Mouse (Mus musculus) c-Kit-positive CD71-negative TER-119-negative erythroid progenitor cells, embryonic 14.5 days (primary cell): ENCODE results near the gene Eps8.
"Not testable (repeated sequence)": the region's sequence is repeated elsewhere in the genome, so short reads cannot be mapped to it uniquely, and the experiment has no call there.

ENCODE experiments used
- DNase-seq: peaks from one replicate; pipeline ENCODE4 v3.0.0-alpha.2; 2013; ENCODE audit warnings: low read depth

The Eps8 gene

GRCm38 (mm10) chr6:137512753-137513152, 141.9 kb downstream of the Eps8 start:
- no peak for DNase-seq

DNA sequence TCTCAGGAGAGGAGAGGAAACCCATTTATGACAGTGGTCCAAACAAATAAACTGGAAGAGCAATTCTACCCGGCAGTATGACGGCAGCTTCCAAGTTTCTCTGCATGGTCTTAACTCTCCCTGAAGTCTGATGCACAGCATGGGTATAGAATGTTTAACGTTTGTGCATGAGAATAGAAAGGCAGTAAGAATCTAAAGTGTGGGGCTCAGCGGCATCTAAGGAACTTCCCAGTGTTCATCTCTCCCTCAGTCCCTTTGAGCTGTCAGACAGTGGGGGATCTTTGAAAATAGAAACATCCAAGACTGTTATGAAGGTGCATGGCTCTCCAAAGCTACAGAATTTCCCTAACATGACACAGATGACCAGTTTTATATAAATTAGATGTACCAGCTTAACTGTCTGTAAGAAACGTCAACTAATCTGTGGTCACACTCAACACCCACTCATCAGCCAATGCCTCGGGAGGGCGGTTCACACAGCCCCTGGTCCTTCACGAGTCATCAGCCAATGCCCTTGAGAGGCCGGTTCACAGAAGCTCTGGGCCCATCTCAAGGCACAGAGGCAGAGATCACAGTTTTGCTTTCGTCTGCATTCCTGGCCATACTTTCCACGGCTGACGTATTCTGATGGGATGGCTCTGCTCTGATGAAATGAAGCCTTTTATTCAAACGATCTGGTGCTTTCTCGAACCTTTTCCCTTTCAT, 145.2 kb downstream of the Eps8 start:
- DNase-seq: no peak

DNA sequence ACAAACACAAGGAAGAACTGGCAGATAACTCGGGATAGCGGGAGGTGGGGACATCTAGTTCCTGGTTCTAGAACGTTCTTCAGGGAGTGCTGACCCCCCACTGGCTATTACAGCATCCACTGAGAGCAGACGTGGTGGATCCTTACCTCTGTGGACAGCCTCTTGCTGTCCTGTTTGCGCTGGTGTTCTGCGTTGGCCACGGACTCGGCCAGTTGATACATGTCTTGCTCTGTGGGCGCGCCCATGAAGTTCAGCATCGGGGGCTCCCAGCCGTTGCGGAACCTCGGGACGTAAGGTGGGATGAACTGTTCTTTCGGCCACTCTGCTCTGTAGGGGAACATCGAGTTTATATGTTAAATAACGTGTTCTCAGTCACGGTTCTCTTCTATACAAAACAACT, 145.7 kb downstream of the Eps8 start:
- no peak for DNase-seq

- no peak for DNase-seq
Observed at GRCm38 (mm10) chr6:137506563-137506962, 148.1 kb downstream of the Eps8 start.

DNA sequence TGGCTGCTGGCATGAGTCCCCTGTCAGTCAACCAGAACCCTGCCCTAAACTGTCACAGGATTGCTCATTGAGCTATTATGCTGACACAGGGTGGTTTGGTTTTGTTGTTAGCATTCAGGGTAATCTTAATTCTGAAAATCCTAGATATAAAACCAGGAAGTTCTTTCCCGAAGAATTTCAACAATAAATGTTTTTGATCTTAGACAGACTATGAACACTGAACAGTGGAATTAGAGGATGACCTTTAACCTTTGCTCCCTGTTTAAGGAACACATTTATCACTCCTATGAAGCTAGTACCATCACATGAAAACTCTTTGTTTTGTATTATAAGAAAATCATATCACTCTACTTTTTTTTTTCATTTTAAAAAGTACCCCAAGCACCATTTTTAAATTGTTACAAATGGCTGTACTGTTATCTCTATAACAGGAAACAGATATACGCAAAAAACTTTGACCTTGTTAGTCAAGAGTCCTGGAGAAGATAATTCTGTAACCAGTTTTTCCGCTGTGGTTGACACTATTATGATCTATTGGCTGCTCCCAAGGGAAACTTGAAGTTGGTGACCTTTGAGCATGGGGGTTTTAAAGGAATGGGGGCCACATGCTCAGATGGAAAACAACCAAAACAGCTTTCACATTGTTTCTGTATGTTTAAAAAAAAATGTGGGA, 149.0 kb downstream of the Eps8 start:
- no peak for DNase-seq

GRCm38 (mm10) chr6:137504052-137504451, 150.6 kb downstream of the Eps8 start:
- no peak for DNase-seq

GRCm38 (mm10) chr6:137503462-137503861, 151.2 kb downstream of the Eps8 start:
- DNase-seq: no peak

DNA sequence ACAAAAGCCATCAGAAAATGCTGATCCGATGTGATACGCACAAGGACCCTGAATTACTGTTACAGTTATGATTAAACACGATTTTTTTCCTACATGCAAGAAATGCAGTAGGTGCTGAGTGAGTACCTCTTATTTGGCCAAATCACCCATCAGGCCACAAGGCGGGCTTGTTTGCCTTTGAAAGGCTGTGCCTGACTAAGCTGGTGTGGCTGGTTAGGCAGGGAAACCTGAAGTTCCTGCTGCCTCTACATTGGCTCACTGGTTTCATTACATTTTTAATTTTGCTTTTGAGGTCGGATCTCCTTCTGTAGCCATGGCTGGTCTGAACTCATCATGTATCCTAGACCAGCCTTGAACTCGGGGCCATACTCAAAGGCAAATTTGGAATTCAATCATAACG, 151.7 kb downstream of the Eps8 start:
- no peak for DNase-seq

- DNase-seq: no peak
Observed at GRCm38 (mm10) chr6:137498781-137499180, 155.9 kb downstream of the Eps8 start.

GRCm38 (mm10) chr6:137497208-137497835, 157.4 kb downstream of the Eps8 start:
- DNase-seq: no peak

- no peak for DNase-seq
Observed at GRCm38 (mm10) chr6:137496562-137496961, 158.1 kb downstream of the Eps8 start.

DNA sequence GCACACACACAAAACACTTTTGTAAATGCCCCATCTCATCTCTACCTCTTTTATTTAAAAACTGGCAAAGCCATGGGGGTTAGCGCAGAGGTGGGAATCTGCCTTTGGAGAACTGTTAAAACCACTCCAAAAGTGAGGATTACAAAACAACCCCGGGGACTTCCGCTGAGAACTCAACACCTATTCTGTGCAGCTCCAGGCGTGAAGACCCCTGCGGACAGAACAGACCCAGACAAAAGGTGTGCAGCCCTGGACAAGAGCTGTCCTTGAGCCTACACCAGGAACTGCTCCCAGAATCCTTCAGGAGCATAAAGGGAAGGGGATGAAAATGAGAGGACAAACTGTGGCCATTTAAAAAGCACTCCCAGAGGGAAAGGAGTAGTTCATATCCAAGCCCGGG, 159.4 kb downstream of the Eps8 start:
- DNase-seq: no peak

- DNase-seq: no peak
Observed at GRCm38 (mm10) chr6:137494801-137495200, 159.9 kb downstream of the Eps8 start.

GRCm38 (mm10) chr6:137494136-137494475, 160.6 kb downstream of the Eps8 start:
- DNase-seq: no peak

DNA sequence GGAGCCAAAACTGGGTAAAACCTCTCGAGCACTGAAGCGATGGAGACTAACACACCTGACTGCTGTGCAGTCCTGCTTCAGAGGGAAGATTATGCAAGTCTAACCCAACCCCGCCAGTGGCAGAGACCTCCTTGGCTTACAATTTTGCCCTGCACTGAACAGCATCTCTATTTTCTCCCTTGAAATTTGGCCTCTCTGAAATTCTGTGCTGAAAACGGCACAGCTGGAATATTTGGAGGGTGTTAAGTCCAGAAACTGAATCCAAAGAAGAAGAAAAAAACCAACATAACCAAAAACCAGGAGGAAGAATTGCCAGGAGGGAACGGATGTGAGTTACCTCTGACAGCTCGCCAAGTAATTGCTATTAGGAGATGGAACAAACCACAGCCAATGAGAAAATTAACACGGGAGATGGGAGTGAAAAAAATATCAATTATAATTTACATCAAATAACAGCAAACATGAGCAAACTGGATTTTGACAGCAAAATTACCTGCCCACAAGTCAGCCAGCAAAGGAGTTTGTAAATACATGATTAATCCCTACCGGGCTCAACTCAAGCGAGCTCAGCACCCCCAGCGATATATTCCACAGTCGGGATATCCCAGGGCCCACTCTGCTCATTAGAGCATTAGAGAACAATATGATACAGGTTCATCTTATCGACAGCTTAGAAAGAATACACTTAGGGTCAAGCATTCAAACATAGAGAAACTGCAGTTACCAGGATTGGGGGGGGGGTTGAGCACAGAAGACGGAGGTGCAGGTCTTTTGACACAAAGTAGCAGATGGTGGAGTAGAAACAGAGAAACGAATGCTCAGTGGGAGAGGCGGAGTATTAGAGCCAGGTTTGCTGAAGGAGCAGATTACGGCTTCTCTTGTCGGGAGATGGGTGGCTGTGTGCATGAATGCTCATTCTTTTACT, 161.2 kb downstream of the Eps8 start:
- DNase-seq: no peak

DNA sequence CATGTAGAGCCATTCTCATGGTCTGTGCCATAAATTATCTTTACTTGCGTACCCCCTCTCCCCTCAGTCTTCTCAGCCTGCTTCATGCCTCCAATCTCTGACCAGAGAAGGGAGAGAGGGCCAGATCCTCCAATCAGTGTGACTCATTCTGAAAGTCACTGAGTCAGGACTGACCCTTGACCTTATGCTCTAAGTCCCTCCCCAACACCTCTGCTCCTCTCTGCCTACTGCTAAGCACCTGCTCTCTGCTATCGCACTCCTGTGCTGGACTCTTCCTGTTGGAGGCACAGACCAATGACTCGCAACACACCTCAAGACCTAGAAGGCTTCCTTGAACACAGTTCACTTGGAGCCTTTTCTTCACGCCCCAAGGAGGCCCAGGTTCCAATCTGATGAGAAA, 162.1 kb downstream of the Eps8 start:
- DNase-seq: no peak

- DNase-seq: no peak
Observed at GRCm38 (mm10) chr6:137491659-137492058, 163.0 kb downstream of the Eps8 start.

- DNase-seq: no peak
Observed at GRCm38 (mm10) chr6:137490115-137490514, 164.6 kb downstream of the Eps8 start.

DNA sequence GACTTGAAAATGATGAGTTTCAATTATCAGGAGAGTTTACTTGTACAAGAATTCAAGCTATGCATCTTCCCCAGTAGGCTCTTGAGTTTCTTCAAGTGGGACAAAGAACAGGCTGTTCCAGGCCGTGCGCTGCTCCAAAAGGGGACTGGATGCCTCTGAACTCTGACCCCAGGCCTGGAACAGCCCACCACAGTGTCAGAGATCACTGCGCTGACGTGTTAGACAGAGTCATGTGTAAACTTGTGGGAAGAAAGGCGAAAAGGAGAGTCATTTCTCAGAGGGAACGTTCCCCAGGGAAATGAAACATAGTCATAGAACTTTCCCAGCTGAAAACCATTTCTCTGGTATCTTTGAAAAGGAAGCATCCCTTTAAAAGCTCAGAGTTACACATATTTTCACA, 167.2 kb downstream of the Eps8 start:
- no peak for DNase-seq

DNA sequence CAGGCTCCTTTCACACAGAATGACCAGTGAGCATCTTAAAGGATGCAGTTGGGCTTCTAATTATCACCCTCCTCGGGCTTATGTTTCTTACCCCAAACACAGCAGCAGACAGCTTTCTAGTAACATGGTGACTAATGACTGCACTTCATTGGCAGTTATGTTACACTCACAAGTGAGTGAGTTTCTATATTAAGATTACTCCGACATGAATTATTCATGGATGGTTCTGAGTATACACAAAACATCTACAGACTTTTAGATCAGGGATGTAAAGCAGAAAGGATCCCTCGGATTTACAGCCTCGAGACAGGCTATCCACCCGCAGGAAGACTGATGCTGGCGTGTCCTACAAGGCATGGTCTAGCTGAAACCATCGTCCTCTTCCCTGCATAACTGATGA, 171.8 kb downstream of the Eps8 start:
- DNase-seq: no peak

DNA sequence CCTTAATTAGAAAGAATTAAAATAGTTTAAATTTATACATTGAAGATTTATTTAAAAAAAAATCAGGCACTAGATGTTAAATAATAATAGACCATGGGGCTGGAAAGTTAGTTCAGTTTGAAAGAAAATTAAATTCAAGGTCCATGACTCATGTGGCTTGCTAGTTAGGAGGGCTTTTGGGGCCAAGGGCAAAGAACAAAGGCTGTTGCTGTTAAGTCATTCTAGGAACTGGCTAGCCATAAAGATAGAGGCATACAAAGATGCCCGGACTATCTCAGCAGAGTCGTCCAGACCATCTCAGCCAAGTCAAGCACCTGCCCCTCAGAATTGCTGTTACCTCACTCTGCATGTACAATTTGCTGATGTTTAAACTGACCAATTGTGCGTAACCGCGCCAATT, 179.0 kb downstream of the Eps8 start:
- DNase-seq: not testable (repeated sequence)

GRCm38 (mm10) chr6:137473433-137473832, 181.2 kb downstream of the Eps8 start:
- no peak for DNase-seq
